Comparison of ENCODE assay signal across 21 mouse cellular contexts in the genomic region with DNA sequence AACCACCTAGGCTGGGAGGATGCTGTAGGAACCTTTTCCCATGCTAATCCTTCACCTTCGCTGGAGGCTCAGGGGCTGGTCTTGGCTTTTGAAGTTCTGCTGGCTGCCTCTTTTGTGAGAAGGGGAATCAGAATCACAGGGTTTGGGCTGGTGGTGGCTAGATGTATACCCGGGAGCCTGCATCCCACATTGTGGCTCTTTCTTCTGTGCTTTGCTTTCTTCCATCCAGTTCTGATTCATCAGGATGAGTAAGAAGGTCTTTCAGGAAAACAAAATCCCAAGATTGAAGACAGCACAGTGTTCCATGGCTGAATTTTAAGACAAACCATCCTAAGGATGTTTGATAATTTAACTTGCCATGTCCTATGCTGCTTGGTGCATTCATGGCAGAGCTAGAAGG. TPM values are rescaled to one million over a fixed set of nuclear protein-coding genes. Genes with fewer than 3 reads are reported as not detected.
DNase-seq lines count a peak whose midpoint lies in the region; ATAC-seq and TF ChIP-seq lines count a peak whose summit lies in the region.
"Had no signal": no experiment of that assay in that cellular context is flagged by ENCODE, and none has a peak within 500 bp of the region (broad histone marks: within the 10 kb centered on the region; RNA-seq: fewer than 3 reads in every experiment).

No protein-coding gene starts in this region.

- no peak for TF ChIP-seq POLR2A in cortical plate, adult 2 months (IDR thresholded peaks at IDR 0.05; ENCODE audit: extremely low read depth, insufficient read depth, low read length)

- no peak for DNase-seq in frontal cortex, postnatal 25 days (ENCODE audit: low spot score in 2 of 2)
- DNase-seq in left cerebral cortex, adult 2 months (ENCODE audit: extremely low spot score in 1 of 2, low spot score in 2 of 2), result no peak
- no peak for DNase-seq in left cerebral cortex, postnatal 36 days (ENCODE audit: low spot score in 2 of 2)
- peak; percentile 59 for DNase-seq in brain, adult 2 months (ENCODE audit: low read depth, low spot score)
- no peak for DNase-seq in heart, postnatal 4 days
- no peak for DNase-seq in layer of hippocampus, adult 9-11 months
- DNase-seq: adrenal gland, adult 2 months; adrenal gland, adult 8-10 months; adrenal gland, postnatal 10 days; adrenal gland, postnatal 14 days; adrenal gland, postnatal 25 days; adrenal gland, postnatal 36 days; B cell, adult 2 months; cerebellum, adult 11 months; cerebellum, adult 11-12 months; cerebellum, adult 18-20 months had no signal

- no peak overlapping the region for H3K4me3 ChIP-seq in left cerebral cortex, adult 2 months
- no peak overlapping the region for H3K4me3 ChIP-seq in cortical plate, adult 2 months (ENCODE audit: insufficient read depth, low read length)

- no peak for TF ChIP-seq CTCF in left cerebral cortex, adult 2 months (IDR thresholded peaks at IDR 0.05)
- no peak for TF ChIP-seq CTCF in cortical plate, adult 2 months (IDR thresholded peaks at IDR 0.05; ENCODE audit: extremely low read depth, insufficient read depth, low read length)

- intact Hi-C loops in left cerebral cortex, adult 2 months (cut with DNase I), result loop anchor here (5.0 kb wide), 1 partner anchor 148 kb away; no protein-coding TSS in a partner anchor
- intact Hi-C loops in left cerebral cortex, postnatal 36 days (cut with DNase I), result no loop called here

- peaks cover 9% of the 10 kb centered on the region for H3K4me1 ChIP-seq in cortical plate, adult 2 months (ENCODE audit: control insufficient read depth, insufficient read depth, low read length)

- ATAC-seq in frontal cortex, adult (ENCODE audit: low TSS enrichment), result peak; percentile 57
- ATAC-seq: activated CD4-positive, CD25-positive, alpha-beta regulatory T cell, adult 4 months; CD4-positive, CD25-positive, alpha-beta regulatory T cell, adult 4 months; Patski had no signal

- peak overlapping the region; percentile 51; the same call in 1 of the 2 replicates for H3K27ac ChIP-seq in left cerebral cortex, adult 2 months
- H3K27ac ChIP-seq in cortical plate, adult 2 months (ENCODE audit: insufficient read depth, low read length), result 0 out of 2 replicates have a peak overlapping the region, but pooled peaks have one; percentile 21

RNA-seq across cellular contexts. Expression of a gene that starts 27.3 kb away (rescaled TPM):
- 10 to 100 TPM; 23.5 to 26.4 TPM for total RNA-seq in left cerebral cortex, adult 2 months (2021)
- total RNA-seq in left cerebral cortex, postnatal 36 days (2021), result 10 to 100 TPM; 24.3 to 27.6 TPM
- polyA plus RNA-seq in cortical plate, adult 2 months (2012; rRNA removed), result 41.2 and 43.1 TPM in 2 replicates
- 10 to 100 TPM; 53.0 to 55.1 TPM for total RNA-seq in heart, postnatal 4 days (2021)
